Mouse (Mus musculus) yolk sac, embryonic 10.5 days (tissue): Measurements from ENCODE around the gene Obp2b.
"Not testable (repeated sequence)": the region's sequence is repeated elsewhere in the genome, so short reads cannot be mapped to it uniquely, and the experiment has no call there.

Experiments used
- DNase-seq: peaks from one replicate; pipeline ENCODE4 v3.0.0-alpha.2; 2017; ENCODE audit warnings: low spot score

The Obp2b gene

DNA sequence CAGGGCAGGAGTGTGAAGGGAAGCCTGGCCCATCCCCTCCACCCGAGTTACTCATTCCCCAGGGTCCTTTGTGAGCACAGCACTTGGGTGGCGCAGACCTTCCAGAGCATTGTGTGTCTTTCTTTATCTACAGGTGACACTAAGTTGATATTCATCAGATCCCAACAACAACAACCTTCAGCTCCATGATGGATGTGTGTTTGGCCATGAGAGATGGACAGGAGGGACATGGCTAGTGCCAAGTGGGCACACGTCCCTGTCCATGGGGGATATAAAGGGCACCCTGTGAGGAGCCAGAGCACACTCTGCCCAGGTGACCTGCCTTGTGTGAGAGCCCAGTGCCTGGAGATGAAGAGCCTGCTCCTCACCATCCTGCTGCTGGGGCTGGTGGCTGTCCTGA is at the start of gene Obp2b:
TSS of gene Obp2b (plus strand) at position 301 of the 400 bp plus-strand sequence.
- not testable (repeated sequence) for DNase-seq

DNA sequence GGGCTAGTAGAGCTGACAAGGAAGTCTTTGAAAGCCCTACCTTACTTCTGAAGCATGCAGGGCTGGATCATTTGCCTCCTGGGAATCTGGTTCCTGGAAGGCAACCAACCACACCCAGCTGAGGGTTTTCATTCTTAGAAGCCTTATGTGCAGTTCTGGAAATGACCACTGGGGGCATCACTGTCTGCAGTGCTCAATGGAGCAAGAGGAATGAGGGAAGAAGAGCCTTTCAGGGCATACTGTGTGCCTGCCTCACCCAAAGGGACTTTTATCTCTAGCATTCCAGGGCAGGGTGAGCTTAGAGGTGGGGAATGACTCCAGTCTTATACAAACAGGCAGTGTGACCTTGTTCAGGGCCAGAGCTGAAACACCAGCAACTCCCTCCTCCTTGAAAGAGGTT is 42.2 kb upstream of the Obp2b start:
- DNase-seq: no peak

GRCm38 (mm10) chr2:25696951-25697350 is 39.9 kb upstream of the Obp2b start:
- no peak for DNase-seq

DNA sequence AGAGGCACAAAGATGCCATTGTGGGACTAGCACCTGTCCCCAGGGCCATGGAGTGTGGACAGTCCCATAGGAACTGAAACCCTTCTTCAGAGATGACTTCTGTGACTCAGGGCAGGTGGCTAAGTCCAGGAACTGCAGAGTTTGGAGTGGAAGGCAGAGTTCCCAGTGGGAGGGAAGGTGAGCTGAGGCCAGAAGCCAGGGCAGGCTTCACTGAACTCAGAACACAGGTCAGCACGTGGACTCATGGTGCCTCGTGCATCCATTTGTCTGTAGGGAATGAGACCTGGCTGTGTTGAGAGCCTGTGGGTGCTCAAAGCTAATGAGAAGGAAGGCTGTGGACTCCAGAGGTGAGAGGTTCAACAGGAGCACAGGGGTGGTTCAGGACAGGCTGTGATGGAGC is 38.1 kb upstream of the Obp2b start:
- DNase-seq: no peak

- DNase-seq: not testable (repeated sequence)
Measured at GRCm38 (mm10) chr2:25699743-25700142, 37.1 kb upstream of the Obp2b start, which contains the start of gene Obp2a. Gene Obp2a (plus strand): TSS chr2:25700043.

GRCm38 (mm10) chr2:25701001-25701400 is 35.8 kb upstream of the Obp2b start:
- no peak for DNase-seq

DNA sequence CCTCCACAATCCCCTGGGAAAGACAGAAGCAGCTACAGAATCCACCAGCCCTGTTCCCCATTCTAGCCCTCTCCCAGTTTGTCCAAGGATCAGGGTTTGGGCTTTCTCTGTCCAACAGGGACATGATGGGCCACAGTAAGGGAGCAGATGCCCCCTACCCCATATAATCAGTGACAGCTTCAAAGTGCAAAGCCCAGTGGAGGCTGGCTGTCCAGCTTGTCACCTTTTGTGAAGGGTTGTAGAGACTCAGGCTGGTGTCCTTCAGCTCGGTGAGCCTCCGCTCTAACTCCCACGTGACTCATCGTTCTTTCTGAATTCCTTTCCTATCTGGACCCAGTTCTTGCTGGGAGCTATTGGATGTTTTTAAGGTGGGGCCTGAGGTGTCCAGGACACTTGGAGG is 33.1 kb upstream of the Obp2b start:
- no peak for DNase-seq

DNA sequence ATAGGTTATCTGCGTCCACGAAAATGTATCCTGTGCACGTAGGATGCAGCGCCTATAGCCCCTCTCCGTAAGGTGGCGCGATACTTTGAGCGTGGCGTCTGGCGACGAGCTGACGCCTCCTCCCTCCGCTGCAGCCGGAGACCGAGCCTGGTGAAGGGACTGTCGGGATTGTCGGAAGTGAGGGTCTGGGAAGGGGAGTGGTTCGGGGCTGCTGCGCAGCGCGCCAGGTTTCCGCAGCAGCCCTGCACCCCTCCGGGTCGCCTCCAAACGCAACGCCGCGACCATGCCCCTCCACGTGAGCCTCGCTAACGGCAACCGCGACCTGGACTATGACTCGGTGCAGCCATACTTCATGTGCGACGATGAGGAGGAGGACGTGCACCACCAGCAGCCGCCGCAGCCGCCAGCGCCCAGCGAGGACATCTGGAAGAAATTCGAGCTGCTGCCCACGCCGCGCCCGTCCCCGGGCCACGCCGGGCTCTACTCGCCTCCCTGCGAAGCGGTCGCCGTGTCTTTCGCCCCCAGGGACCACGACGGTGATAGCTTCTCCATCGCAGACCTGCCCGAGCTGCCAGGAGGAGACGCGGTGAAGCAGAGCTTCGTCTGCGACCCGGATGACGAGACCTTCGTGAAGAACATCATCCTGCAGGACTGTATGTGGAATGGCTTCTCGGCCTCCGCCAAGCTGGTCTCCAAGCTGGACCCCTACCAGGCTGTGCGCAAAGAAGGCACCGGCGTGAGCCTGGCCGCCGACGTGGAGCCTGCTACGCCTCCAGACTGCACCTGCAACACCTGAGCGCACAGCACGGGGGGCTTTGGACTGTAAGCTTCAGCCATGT is 29.9 kb upstream of the Obp2b start, which contains the start of gene Bmyc:
TSS of gene Bmyc (plus strand) at position 97 of the 839 bp plus-strand sequence.
- DNase-seq: peak; percentile 75

DNA sequence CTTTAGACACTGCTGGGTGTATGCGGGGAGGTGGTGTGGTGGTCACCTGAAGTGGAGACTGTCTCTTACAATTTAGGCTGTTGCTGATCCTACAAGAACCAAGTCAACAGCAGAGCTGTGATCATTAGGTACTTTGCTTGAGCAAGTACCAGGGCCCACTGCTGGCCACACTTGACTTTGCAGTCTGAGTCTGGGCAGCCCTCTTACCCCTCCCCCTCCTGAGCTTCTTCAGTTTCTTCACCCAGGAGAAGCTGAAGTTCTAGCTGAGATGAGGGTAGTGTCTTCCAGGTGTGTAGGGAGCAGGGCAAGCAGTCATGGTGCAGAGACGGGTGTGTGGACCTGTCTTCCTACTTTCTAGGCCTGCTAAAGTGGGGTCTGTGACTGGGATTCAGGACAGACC is 28.7 kb upstream of the Obp2b start:
- no peak for DNase-seq

DNA sequence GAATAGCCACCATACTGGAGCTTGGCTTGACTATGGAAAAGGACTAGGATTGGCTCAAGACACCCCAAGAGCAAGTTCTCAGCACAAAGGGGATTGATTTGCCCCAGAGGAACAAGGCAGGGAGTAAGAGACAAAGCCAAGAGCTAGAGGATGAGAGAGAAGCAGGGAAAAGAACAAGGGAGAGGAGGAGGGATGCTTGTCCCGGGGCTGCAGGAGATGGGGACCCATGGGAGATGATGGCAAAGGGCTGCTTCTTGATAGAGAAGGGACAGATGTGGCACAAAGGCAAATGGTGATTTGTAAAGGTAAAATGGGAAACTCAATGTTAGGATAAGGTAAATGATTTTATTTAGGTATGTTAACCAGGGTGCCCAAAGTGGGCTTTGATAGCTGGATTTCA is 27.8 kb upstream of the Obp2b start:
- DNase-seq: not testable (repeated sequence)

DNA sequence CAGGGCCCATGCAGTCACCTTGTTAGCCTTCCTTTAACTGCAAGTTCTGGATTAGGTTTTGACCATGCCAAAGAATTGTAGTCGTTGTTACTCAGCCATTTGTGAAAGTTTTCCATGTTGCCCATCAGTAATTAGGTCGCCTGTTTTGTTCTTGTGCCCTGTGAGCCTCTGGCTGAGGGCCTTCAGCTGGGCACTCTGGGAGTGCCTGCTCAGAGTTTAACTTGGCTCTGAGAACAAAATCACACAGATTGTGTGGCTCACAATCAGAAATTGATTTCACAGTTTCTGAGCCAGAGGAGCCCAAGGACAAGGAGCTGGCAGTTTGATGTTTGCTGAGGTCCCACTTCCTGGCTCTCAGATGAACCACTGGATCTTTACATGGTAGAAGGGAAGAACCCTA is 27.0 kb upstream of the Obp2b start:
- DNase-seq: not testable (repeated sequence)

DNA sequence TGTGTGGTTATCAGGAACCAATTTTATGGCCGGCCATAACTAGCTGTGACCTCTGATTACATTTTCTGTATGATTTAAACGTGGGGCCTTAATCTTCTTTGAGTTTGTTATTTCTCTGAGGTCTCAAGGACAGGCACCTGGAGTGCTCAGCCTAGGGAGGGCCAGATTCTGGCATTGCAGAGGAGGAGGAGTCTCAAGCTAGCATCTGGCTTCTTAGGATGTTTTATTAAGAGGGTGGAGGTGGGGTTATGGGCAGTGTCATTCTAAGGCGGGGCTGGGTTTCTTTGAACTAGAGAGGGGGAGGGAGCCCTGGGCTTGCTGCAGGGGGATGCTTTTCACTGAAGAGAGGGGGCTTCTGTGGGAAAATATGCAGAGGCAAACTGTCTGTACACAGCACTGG is 25.2 kb upstream of the Obp2b start:
- not testable (repeated sequence) for DNase-seq

DNA sequence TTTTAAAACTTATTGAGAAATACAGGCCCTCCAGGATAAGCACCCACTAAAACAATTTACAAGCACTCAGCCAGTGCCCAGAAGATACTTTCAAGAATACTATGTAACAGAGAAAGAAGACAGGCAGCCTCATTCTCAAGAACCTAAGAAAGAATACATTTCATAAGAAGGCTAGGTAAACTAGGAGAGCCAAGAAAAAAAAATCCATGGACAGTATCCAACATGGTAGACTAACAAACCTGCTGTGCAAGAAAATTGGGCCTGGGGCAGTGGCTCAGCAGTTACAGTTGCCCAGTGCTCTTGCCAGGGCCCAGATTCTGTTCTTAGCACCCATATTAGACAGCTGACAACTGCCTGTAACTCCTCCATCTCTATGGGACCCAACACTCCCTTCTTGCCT is 19.6 kb upstream of the Obp2b start:
- DNase-seq: no peak

GRCm38 (mm10) chr2:25733199-25733930 is 3.4 kb upstream of the Obp2b start:
- DNase-seq: no peak

GRCm38 (mm10) chr2:25741671-25742070 is 4.9 kb downstream of the Obp2b start:
- DNase-seq: no peak

- DNase-seq: no peak
Measured at GRCm38 (mm10) chr2:25754201-25754600, 17.4 kb downstream of the Obp2b start.

DNA sequence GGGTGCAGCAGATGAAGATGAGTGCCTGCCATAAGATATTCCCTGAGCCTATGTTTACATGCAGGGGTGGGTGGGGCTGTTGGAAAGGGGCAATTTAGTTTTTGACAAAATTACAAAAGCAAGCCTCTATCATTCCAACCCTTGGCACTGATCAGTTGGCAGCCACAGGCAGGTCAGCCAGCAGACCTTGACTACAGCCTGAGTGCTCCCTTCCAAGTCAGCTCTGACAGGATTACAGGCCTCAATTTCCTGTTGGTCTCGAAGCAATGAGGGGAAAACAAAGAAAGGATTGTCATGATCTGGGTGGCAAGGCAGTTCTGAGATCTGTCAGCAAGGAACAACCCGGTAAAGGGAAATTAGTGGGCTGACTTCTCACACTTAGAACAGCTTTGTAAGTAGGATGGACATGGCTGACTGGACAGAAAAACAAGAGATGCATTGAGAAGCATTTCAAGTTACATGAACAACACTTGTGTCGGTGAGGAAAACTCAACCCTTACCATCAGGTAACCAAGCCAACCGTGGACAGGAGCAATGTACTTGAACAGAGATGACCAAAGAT is 21.3 kb downstream of the Obp2b start:
- DNase-seq: no peak

GRCm38 (mm10) chr2:25765269-25765668 is 28.5 kb downstream of the Obp2b start, which contains the start of gene Lcn3:
Gene Lcn3 (plus strand): TSS chr2:25765569.
- DNase-seq: no peak

GRCm38 (mm10) chr2:25767764-25768163 is 31.0 kb downstream of the Obp2b start:
- DNase-seq: no peak

GRCm38 (mm10) chr2:25773507-25773906 is 36.7 kb downstream of the Obp2b start:
- DNase-seq: no peak

- no peak for DNase-seq
Measured at GRCm38 (mm10) chr2:25774640-25775039, 37.8 kb downstream of the Obp2b start.

DNA sequence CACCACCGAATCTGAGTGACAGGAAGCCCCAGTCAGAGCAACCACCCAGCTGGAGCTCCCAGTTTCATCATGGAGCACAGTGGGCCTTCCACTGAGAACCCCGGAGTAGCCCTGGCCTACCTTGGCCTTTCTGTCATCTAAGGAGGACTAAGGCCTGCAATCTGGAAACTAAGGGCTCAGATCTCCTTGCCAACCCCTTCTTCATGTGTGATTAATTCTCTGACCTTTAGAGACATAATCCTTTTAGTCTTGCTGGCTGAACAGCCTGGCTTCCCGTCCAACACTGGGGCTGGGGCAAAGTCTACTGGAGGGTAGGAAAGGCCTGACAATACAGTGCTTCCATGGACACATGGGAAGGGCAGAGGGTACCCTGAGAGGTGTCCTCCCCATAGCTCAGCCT is 39.2 kb downstream of the Obp2b start:
- no peak for DNase-seq

DNA sequence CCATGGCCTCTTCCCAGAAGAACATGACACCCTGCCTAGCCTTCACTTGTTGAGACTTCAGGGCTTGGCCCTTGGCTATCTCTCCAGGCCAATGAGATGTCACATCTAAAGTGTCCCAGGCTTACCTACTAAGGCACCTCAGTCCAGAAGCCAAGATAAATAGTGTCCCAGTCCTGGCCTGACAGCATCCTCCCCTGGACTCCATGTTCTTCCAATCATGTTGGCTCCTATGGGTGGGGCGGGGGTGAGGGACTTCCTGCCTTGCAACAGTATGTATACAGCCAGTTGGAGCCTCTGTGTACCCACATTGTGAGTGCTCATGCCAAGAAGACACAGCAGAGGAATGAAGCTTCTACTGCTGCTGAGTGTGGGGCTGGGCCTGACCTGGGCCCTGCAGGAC is 39.9 kb downstream of the Obp2b start, which contains the start of gene Lcn11:
TSS of gene Lcn11 (plus strand) at position 301 of the 400 bp plus-strand sequence.
- DNase-seq: no peak
